Mouse (Mus musculus) MEL (cell line): Measurements from ENCODE around the gene Trim14. TPM values are rescaled to one million over a fixed set of nuclear protein-coding genes. Genes with fewer than 3 reads are reported as not detected.
A peak's percentile ranks its signal among the peaks of the same experiment; 100 is the strongest.

ENCODE experiments used
- DNase-seq: peaks from one replicate; pipeline ENCODE4 v3.0.0; 2011; ENCODE audit warnings: low read depth, low spot score
- H3K27ac ChIP-seq: 2 replicates; pipeline ENCODE4 v1.5.1; 2012; ENCODE audit warnings: low read depth, mild to moderate bottlenecking, control low read depth, low read length, moderate library complexity; ENCODE audit not compliant: control insufficient read depth
- H3K27me3 ChIP-seq, 2 experiments: fragments of 150-350 bp in 1 of 2; sonication (generic) in 1 of 2; 2 replicates each; pipeline ENCODE4 v1.6.1; 2012; ENCODE audit warnings: low read length in 2 of 2, mild to moderate bottlenecking in 2 of 2, improper control_type of control experiment in 1 of 2, moderate library complexity in 1 of 2; ENCODE audit not compliant: insufficient read depth in 2 of 2, control insufficient read depth in 1 of 2
- H3K36me3 ChIP-seq, 2 experiments: 2 replicates each; pipeline ENCODE4 v1.6.1; 2012 to 2014; ENCODE audit warnings: low read length in 2 of 2, improper control_type of control experiment in 1 of 2, inconsistent platforms in 1 of 2, mild to moderate bottlenecking in 1 of 2; ENCODE audit not compliant: insufficient read depth in 2 of 2, control insufficient read depth in 1 of 2
- H3K4me1 ChIP-seq, 2 experiments: fragments of 150-350 bp in 1 of 2; sonication (generic) in 1 of 2; 2 replicates each; pipeline ENCODE4 v1.6.1; 2012; ENCODE audit warnings: low read length in 2 of 2, improper control_type of control experiment in 1 of 2, mild to moderate bottlenecking in 1 of 2; ENCODE audit not compliant: insufficient read depth in 2 of 2, control insufficient read depth in 1 of 2
- H3K4me3 ChIP-seq, 2 experiments: fragments of 150-350 bp in 1 of 2; sonication (generic) in 1 of 2; 2 replicates each; pipeline ENCODE4 v1.5.1; 2012; ENCODE audit warnings: low read depth in 2 of 2, low read length in 2 of 2, mild to moderate bottlenecking in 2 of 2, moderate library complexity in 2 of 2, control low read depth in 1 of 2, improper control_type of control experiment in 1 of 2; ENCODE audit not compliant: control insufficient read depth in 1 of 2, insufficient read depth in 1 of 2
- H3K79me2 ChIP-seq: 2 replicates; pipeline ENCODE4 v1.6.1; 2012; ENCODE audit warnings: mild to moderate bottlenecking, low read length, moderate library complexity; ENCODE audit not compliant: control insufficient read depth, poor library complexity, insufficient read depth
- H3K9ac ChIP-seq: 2 replicates; pipeline ENCODE4 v1.6.1; 2012; ENCODE audit warnings: low read depth, mild to moderate bottlenecking, control low read depth, low read length, moderate library complexity; ENCODE audit not compliant: control insufficient read depth, poor library complexity, severe bottlenecking
- H3K9me3 ChIP-seq: fragments of 150-350 bp; sonication (generic); replicated peaks from 2 replicates; pipeline ENCODE4 v1.6.1; 2012; ENCODE audit warnings: mild to moderate bottlenecking, low read length, improper control_type of control experiment, moderate library complexity; ENCODE audit not compliant: insufficient read depth
- CHD1 ChIP-seq: IDR thresholded peaks from 2 replicates; pipeline ENCODE4 v1.6.1; 2012; ENCODE audit warnings: low read depth, mild to moderate bottlenecking, inconsistent platforms, low read length, improper control_type of control experiment
- ELF1 ChIP-seq: IDR thresholded peaks from 2 replicates; pipeline ENCODE4 v1.6.1; 2014; ENCODE audit warnings: low read depth, mild to moderate bottlenecking, inconsistent platforms, low read length, improper control_type of control experiment, moderate library complexity
- GABPA ChIP-seq: IDR thresholded peaks from 2 replicates; pipeline ENCODE4 v1.6.1; 2012; ENCODE audit warnings: low read depth, mild to moderate bottlenecking, inconsistent platforms, low read length, improper control_type of control experiment, moderate library complexity
- GATA1 ChIP-seq: IDR thresholded peaks from 2 replicates; pipeline ENCODE4 v1.6.1; 2011; ENCODE audit warnings: low read depth, low read length, improper control_type of control experiment
- MAZ ChIP-seq: IDR thresholded peaks from 2 replicates; pipeline ENCODE4 v1.6.1; 2012; ENCODE audit warnings: low read depth, mild to moderate bottlenecking, inconsistent platforms, low read length, improper control_type of control experiment
- MYB ChIP-seq: IDR thresholded peaks from 2 replicates; pipeline ENCODE4 v1.6.1; 2011; ENCODE audit warnings: mild to moderate bottlenecking, low read depth, low read length, improper control_type of control experiment
- MYC ChIP-seq: IDR thresholded peaks from 2 replicates; pipeline ENCODE4 v1.6.1; 2011; ENCODE audit warnings: low read depth, mild to moderate bottlenecking, low read length, improper control_type of control experiment, moderate library complexity
- NELFE ChIP-seq: IDR thresholded peaks from 2 replicates; pipeline ENCODE4 v1.6.1; 2011; ENCODE audit warnings: low read depth, low read length, improper control_type of control experiment
- NRF1 ChIP-seq: IDR thresholded peaks from 2 replicates; pipeline ENCODE4 v1.6.1; 2014; ENCODE audit warnings: low read depth, mild to moderate bottlenecking, inconsistent platforms, low read length, improper control_type of control experiment, moderate library complexity; ENCODE audit not compliant: poor library complexity, insufficient read depth, severe bottlenecking
- POLR2AphosphoS2 ChIP-seq: IDR thresholded peaks from 2 replicates; pipeline ENCODE4 v1.6.1; 2011; ENCODE audit warnings: low read length, improper control_type of control experiment
- RAD21 ChIP-seq: IDR thresholded peaks from 2 replicates; pipeline ENCODE4 v1.6.1; 2011; ENCODE audit warnings: mild to moderate bottlenecking, low read depth, low read length, improper control_type of control experiment
- SIN3A ChIP-seq: IDR thresholded peaks from 2 replicates; pipeline ENCODE4 v1.6.1; 2012; ENCODE audit warnings: low read length, improper control_type of control experiment, inconsistent platforms
- TBP ChIP-seq: IDR thresholded peaks from 2 replicates; pipeline ENCODE4 v1.8.0; 2011; ENCODE audit warnings: low read depth, low read length, improper control_type of control experiment
- TCF12 ChIP-seq: IDR thresholded peaks from 2 replicates; pipeline ENCODE4 v1.6.1; 2014; ENCODE audit warnings: low read depth, mild to moderate bottlenecking, inconsistent platforms, low read length, improper control_type of control experiment, moderate library complexity
- UBTF ChIP-seq: IDR thresholded peaks from 2 replicates; pipeline ENCODE4 v1.6.1; 2012; ENCODE audit warnings: low read depth, mild to moderate bottlenecking, inconsistent platforms, low read length, improper control_type of control experiment, moderate library complexity, borderline replicate concordance; ENCODE audit not compliant: insufficient read depth
- USF1 ChIP-seq: IDR thresholded peaks from 2 replicates; pipeline ENCODE4 v1.6.1; 2014; ENCODE audit warnings: low read depth, mild to moderate bottlenecking, inconsistent platforms, low read length, improper control_type of control experiment, moderate library complexity
- ZC3H11A ChIP-seq: IDR thresholded peaks from 2 replicates; pipeline ENCODE4 v1.6.1; 2012; ENCODE audit warnings: low read depth, mild to moderate bottlenecking, inconsistent platforms, low read length, improper control_type of control experiment
- polyA plus RNA-seq, 2 experiments: library from polyadenylated mRNA; stranded (reverse) in 1 of 2; unstranded in 1 of 2; fragments of >175 nt in 1 of 2; fragments of >200 nt in 1 of 2; gene quantifications; 2 replicates each; pipeline versions ENCODE4 v1.2.1 to v1.2.4; 2012; ENCODE audit warnings: low replicate concordance in 2 of 2, low read depth in 1 of 2; ENCODE audit not compliant: insufficient read length in 2 of 2, insufficient read depth in 1 of 2, missing spikeins in 1 of 2
- total RNA-seq: library from RNA; depleted of rRNA; stranded (reverse); fragments of 300-350 nt; gene quantifications from 2 replicates; pipeline ENCODE4 v1.2.3, GENCODE M21; 2012

Trim14 gene
- total and polyA plus RNA-seq, 3 experiments: 1.1 to 5.1 TPM; not detected in 1

GRCm38 (mm10) chr4:46451758-46452480 is 84.0 kb downstream of the Trim14 start:
- Histone ChIP-seq H3K27ac (peak overlapping the region; percentile 91), H3K4me3 (peak overlapping the region; percentile 85 to 90; a peak in 3 of 4 replicates), H3K36me3 (peaks cover 0 to 50% of the 10 kb centered on the region in 2 experiments)
- TF ChIP-seq SIN3A (peak; percentile 7; the same call in 1 of the 2 replicates), NELFE (peak; percentile 8), MYB (no peak), USF1 (no peak)
- TF ChIP-seq, all 39 proteins: peak for 2
- H3K9ac ChIP-seq: peak overlapping the region; percentile 98
- peaks cover 27 to 46% of the 10 kb centered on the region in 2 experiments for H3K4me1 ChIP-seq
- H3K9me3 ChIP-seq: no peaks in the 10 kb centered on the region
- peak; percentile 65 for DNase-seq
- H3K79me2 ChIP-seq: peaks cover 64% of the 10 kb centered on the region
- no peaks in the 10 kb centered on the region for H3K27me3 ChIP-seq

- Histone ChIP-seq H3K9ac (peak overlapping the region; percentile 98), H3K27ac (peak overlapping the region; percentile 91), H3K36me3 (peaks cover 0 to 44% of the 10 kb centered on the region in 2 experiments), H3K79me2 (peaks cover 58% of the 10 kb centered on the region), H3K27me3 (no peaks in the 10 kb centered on the region), H3K4me3 (peak overlapping the region; percentile 85 to 90), H3K4me1 (peaks cover 27 to 42% of the 10 kb centered on the region in 2 experiments), H3K9me3 (no peaks in the 10 kb centered on the region)
- peak; percentile 60 for DNase-seq
- TF ChIP-seq CHD1: no peak
- peak; percentile 43; the same call in 1 of the 2 replicates for TF ChIP-seq SIN3A
- TF ChIP-seq MYC: no peak
- no peak for TF ChIP-seq ZC3H11A
- no peak for TF ChIP-seq NRF1
- no peak for TF ChIP-seq TBP
- TF ChIP-seq GABPA: no peak
- TF ChIP-seq MAZ: peak; percentile 46; the same call in 1 of the 2 replicates
- TF ChIP-seq POLR2AphosphoS2: no peak
- TF ChIP-seq USF1: no peak
- TF ChIP-seq GATA1: no peak
- no peak for TF ChIP-seq RAD21
- TF ChIP-seq TCF12: no peak
- peak; percentile 10; the same call in 1 of the 2 replicates for TF ChIP-seq UBTF
- no peak for TF ChIP-seq MYB
- no peak for TF ChIP-seq ELF1
- TF ChIP-seq, all 39 proteins: peak for 3
These were observed 84.6 kb downstream of the Trim14 start for GRCm38 (mm10) chr4:46451240-46451757.
